Mouse (Mus musculus): Measurements from ENCODE around the gene Rab31.

GRCm38 (mm10) chr17:65608743-65609142 lies 163.8 kb downstream of the Rab31 start:
- TF ChIP-seq ZC3H11A (IDR thresholded peaks at IDR 0.05; ENCODE audit: borderline replicate concordance, low read depth, low read length) (no peak), ZNF384 (IDR thresholded peaks at IDR 0.05; ENCODE audit: low read depth, low read length) (no peak), HCFC1 (IDR thresholded peaks at IDR 0.05; ENCODE audit: borderline replicate concordance, insufficient read depth, low read length) (no peak)

All from ES-E14 (cell line).